Mouse (Mus musculus) mouse embryonic stem cell (cell line): Measurements from ENCODE around the gene Paxip1.

ENCODE experiments used
- in situ Hi-C, 2 experiments: fragments of 300-500 bp; cut with MboI; formaldehyde crosslinking; loops; 1 replicate in 1 of 2; 3 replicates in 1 of 2; pipeline ENCODE4 v1.14.3; 2019 to 2020; ENCODE audit warnings: low sequenced_read_pairs in 2 of 2, low pct_unique_long_range_greater_than_20kb in 1 of 2, mixed read lengths in 1 of 2; ENCODE audit not compliant: unreplicated experiment in 1 of 2

Paxip1 gene

DNA sequence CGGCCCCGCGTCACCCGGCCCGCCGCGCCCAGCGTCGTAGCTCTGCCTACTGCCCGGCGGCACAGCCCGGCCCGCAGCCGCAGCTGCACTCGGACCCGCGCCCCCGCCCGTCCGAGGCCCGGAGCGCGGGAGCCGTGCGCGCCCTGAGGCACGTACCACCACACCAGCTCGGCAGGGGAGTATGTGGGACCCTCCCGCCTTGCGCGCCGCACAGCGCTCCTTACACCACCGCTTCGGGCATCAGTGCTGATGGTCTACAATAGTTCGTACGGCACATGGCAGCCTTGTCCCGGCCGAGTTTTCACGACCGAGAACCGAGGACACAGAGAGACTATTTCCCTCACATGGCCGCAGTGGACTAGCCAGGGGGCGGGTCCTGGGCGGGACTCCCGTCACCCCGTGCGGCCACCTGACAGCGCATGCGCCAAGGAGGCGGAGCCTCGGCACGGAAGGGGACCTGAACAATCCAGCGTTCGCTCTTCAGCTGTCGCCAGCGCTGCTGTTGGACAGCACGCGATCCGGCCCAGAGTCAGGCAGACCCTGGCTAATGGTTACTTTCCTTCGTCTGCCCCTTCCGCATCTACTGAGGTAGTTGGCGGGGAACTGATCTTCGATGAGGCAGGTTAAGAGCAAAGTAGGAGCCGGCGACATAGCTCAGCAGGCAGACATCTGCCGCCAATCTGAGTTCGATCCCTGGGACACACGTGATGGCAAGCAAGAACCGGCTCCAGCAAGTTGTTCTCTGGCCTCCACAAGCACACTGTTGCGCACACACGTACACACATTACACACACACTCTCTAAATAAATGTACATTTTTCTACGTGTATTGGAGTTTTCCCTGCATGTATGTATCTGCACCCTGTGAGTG is at the start of gene Paxip1:
Gene Paxip1 (minus strand): TSS at position 389 of the 870 bp plus-strand sequence.
- in situ Hi-C loops = no loop called here

DNA sequence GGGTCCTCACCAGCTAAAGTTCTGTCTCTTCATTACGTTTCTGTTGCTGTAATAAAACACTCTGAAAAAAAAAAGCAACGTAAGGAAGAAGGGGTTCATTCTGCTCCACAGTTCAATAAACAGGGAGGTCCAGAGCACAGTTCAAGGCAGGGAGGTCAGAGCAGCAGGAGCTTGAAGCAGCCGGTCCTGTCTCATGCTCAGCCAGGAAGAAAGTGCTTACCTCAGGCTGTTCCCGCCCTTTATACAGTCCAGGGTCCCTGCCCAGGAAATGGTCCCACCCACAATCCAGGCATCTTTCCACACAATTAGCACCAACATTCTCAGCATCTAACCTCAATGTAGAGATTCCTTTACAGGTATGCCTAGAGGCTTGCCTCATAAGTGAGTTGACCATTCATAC is 46.6 kb upstream of the Paxip1 start:
- in situ Hi-C loops = no loop called here

DNA sequence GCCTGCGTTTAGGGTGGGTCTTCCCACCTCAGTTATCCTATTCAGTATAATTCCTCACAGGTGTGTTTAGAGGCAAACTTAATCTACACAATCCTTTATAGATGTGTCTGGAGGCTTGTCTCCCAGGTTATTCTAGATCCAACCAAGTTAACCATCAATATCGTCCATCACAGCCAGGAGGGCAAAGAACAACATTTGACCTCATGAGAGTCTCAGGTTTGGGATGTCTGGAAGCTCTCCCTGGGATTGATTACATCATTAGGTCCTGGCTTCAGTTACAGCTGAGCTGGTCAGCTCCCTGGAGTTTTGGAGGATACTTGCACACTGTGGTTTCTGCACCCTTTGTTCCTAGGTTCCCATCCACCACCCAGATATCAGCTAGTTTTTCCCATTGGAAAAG is 43.6 kb upstream of the Paxip1 start:
- in situ Hi-C loops = no loop called here

DNA sequence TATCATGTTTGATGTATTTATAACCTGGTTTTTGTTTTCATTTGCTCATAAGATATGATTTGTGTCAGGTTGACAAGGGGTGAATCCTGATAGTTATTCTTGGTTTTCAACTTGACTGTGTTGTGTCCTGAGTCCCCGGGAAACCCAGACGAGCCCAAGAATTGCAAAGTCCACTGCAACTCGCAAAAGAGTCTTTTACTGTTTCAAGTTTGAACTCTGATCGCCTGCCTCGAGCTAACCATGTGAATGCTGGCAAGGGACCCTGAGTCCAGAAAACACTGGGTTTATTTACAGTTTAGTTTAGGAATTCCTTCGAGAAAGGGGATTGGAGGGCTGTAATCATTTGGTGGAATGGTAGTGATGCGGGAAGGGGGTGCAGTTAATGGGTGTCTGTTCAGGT is 36.5 kb upstream of the Paxip1 start:
- in situ Hi-C loops = no loop called here

DNA sequence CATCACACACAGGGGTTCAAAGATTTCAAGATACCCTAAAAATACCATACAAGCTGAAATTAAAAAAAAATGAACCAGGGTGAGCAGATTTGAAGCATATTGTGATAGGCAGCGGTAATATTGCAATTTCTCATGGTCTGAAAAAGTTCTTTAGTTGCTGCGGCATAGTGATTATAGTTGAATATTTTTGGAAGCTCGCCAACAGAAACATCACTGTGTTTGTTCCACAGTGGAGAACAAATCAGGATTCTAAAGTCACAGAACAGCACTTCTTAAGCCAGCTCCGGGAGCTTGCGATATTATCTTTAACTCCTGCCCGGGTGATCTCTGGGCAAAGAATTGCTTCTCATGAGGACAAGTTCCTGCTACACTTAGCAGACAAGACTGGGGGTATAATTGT is 29.7 kb upstream of the Paxip1 start:
- in situ Hi-C loops = no loop called here

DNA sequence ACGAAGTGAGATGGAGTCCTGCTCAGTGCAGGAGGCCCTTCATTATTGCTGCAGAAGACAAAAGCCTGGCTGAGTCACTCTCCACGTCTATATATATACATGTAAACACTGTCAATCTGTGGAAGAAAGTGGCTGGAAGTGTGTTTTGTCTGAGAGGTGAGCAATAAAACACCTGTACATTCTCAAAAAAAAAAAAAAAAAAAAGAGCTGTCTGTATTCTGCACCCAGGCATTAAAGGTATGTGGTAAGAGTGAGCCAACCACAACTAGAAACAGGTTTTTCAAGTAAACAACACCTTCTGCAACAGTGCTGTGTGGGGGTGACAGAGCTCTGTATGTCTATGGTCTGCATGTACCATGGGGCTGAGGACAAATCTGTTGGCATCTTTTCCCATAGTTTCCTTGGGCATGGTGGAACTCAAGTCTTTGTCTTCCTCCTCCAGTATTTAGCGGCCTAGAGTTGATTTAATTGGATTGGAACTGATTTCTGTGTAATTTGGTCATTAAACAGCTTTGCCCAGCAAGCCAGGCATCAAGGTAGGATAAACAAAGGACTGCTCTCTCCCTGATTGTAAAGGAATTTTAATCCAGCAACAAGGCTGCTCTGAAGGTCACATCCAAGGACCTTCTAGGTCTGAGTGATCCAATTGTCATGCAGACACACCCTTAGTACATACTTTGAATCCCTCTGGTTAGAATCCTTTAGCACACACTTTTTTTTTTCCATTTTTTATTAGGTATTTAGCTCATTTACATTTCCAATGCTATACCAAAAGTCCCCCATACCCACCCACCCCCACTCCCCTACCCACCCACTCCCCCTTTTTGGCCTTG is 27.6 kb upstream of the Paxip1 start:
- in situ Hi-C loops = no loop called here

DNA sequence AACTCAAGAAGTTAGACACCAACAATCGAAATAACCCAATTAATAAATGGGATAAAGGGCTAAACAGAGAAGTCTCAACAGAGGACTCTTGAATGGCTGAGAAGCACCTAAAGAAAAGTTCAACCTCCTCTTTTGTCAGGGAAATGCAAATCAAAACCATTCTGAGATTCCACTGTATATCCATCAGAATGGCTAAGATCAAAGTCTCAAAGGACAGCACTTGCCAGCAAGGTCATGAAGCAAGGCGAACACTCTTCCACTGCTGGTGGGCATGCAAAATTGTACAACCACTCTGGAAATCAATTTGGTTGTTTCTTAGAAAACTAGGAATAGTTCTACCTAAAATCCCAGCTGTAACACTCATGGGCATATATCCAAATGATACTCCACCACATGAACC is 22.8 kb upstream of the Paxip1 start:
- in situ Hi-C loops = no loop called here

DNA sequence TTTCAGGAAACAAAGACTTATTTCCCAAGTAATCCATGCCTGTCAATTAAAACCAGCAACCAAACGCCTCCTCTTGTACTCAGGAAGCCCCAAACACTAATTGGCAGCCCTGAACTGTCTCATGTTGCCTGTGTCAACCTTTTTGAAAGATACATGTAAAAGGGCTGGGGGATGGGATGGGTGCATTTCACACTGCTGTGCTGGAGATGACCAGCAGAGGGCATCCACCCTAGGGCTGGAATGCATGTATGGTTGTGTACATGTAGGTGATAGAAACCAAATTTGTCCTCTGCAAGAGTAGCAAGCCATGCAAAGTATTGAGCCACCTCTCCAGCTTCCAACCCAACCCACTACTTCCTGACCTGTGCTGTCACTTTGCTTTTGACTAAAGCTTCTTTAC is 2.4 kb upstream of the Paxip1 start:
- in situ Hi-C loops = no loop called here

DNA sequence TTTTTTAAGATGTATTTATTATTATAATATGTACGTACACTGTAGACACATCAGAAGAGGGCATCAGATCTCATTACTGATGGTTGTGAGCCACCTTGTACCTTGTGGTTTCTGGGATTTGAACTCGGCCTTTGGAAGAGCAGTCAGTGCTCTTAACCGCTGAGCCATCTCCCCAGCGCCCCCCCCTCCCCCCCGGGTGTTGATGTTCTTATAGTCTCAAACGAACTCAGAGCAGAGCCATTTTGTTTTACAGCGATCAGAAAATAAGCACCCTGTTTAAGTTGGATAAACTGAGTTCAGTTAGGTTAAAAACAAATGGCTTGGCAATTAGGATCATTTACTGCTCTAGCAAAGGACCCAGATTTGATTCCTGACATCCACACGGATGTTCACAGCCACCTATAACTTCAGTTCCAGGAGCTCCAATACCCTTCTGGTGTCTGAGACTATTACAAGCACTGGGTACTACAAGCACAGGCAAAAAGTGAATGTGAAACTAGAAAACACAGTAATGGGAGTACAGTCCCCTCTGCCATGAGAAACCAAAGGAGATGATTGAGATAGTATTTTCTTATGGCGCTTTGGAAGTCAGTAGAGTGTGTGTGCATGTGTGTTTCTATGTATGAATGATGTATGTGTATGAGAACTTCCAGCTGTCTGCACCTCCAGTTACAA is 1.2 kb upstream of the Paxip1 start:
- in situ Hi-C loops = no loop called here

DNA sequence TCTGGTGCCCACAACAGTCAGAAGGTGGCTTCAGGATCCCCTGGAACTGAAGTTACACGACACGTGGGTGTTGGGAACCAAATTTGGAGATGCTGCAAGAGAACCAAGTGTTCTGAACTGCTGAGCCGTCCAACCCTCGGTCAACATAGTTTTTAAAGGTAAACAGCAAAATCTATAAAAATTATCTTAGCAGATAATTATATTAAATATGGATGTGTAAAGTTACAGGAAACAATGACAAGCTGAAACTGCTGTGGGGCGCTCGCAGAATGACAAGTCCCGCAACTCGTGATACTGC is 631 bp upstream of the Paxip1 start:
- in situ Hi-C loops = no loop called here

DNA sequence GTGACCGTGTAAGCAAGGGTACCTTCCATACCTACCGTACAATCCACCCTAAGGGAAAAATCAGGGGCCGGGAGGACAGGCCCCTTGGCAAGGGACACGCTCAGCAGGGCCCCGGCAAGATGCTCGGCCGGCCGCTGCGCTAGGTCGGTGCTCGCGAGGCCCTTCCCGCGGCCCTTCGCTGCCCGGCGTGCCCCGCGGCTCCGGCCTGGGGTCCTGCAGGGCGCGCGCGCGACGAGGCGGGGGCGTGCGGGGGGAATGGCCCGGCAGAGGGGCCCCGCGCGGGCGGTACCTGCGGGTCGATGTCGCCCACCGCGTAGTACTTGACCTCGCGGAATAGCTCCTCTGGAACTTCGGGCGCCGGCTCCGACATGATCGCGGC is 592 bp downstream of the Paxip1 start:
- in situ Hi-C loops = no loop called here

DNA sequence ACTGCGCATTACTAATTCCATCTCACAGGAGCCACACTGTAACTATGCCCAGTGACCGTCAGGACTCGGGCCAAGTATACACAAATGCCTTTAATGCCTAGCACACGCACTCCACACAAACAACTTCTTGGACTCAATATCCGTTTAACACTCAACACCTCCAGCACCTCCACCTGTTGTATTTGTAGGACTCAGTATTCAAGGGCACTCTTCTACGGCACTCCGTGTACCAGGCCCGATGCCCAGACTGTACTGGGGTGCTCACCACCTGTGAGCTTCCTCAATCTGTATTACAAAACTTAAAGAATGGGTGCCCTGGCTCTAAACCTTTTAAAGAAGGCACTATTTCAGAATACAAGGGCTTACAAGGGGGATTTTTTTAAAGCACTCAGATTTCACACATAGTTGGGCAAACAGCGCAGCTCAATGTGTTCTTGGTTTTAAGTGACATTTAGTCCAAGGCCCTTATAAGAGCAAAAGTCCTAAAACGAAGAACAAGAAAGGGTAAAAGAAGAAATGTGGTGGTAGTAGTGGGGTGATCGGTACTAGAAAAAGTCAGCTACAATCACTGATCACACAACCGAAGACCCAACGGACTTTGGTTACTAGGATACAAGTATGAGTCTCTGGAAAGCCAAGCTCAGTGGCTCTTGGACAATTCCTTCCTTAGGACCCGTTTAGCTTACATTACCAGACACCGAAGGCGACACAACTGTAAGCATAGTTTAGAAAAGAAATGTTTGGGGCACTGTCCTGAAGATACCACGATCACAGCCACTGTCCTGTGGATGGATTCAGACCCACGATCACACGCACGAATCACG is 1.2 kb downstream of the Paxip1 start:
- in situ Hi-C loops = no loop called here

DNA sequence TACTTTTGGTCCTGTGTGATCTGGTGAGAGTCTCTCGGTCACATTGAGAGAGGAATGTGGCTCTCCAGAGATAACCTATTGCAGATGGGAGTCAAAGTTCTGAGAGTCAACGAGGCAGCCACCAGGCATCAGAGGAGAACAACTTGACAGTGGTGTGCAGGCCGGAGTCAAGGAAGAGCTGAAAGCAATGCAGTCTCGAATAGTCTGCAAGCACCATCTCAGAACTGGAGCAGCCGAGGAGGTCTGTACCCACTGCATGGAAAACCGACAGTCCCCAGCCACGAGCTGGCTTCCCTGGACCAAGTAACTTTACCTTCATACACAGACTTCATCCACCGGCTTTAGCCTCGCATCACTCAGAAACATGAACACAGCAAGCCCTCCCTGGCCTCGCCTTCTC is 1.9 kb downstream of the Paxip1 start:
- in situ Hi-C loops = no loop called here

DNA sequence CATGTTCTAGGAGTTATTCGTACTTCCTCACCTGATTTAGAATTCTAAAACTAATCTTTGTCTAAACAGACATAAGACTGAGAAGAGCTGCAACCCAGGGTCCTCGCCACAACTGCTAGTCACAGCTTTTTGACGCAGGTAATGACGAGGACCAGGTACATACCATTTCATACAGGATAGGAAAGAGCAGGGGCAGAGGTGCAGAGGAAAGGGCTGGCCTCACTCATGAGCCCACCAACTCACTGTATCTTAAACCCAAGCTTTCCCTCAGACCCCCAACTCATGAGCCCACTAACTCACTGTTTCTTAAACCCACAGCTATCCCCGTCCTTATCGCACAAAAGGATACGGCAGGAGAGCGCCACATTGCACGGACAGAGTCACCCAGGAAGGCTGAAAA is 8.1 kb downstream of the Paxip1 start:
- in situ Hi-C loops = no loop called here

DNA sequence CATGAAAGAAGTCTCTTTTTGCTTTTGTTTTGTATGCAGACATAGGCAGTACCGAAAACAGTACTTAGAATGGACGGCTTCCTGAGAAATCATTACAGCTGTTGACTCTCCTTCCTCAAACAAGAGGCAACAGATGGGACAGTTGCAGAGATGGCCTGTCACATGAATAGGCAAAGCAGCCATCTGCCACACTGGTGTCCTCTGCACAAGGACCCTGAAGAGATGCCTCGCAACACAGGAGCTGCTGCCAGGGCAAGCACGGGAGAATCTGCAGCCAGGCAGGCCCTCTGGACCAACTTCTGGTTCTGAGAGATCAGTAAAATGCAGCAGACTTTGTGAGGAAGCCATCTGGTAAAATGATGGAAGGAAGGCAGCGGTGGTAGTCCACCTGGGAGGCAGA is 23.5 kb downstream of the Paxip1 start:
- in situ Hi-C loops = loop anchor here in 1 of 2 experiments (25.0 kb wide), 1 partner anchor 619 kb away; no protein-coding TSS in a partner anchor

DNA sequence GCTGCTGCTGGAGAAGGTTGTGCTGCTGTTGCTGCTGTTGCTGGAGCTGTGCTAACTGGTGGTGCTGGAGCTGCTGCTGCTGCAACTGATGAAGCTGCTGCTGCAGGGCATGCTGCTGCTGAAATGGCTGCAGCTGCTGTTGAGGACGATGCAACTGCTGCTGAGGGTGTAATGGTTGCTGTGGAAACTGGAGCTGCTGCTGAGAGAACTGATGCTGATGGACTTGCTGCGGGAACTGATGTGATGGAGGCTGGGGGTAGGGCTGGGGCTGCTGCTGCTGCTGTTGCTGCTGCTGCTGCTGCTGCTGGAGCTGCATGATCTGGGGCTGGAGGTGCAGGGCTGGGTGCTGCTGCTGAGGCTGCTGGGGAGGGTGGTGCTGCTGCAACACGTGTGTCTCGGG is 25.7 kb downstream of the Paxip1 start:
- in situ Hi-C loops = loop anchor here in 1 of 2 experiments (25.0 kb wide), 1 partner anchor 622 kb away; no protein-coding TSS in a partner anchor

DNA sequence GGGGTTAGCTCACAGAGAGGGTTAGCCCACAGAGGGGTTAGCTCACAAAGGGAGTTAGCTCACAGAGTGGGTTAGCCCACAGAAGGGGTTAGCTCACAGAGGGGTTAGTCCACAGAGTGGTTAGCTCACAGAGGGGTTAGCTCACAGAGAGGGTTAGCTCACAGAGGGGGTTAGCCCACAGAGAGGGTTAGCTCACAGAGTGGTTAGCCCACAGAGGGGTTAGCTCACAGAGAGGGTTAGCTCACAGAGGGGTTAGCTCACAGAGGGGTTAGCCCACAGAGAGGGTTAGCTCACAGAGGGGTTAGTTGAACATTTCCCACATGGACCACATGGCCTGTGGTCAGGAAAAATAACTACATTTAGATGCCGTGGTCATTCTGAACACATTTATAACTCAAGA is 46.5 kb downstream of the Paxip1 start:
- in situ Hi-C loops = loop anchor here (25.0 kb wide), 1 partner anchor 342 kb away; no protein-coding TSS in a partner anchor

DNA sequence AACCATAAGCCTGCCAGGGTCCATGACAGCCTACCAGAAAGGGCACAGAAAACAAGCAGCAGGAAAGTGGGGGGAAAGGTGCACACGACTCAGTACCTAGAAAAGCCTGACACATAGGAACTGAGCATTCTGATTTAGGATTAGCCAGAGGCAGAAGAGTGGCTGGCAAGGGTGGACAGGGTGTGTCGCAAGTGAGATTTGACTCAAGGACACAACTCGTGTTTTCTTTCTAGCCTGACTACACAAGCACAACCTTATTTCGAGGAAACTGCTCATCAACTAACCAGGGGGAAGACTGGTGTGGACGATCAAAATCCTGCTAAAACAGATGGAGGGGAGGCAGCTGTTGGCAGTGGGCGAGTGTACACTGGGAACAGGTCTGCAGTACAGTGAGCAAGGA is 52.3 kb downstream of the Paxip1 start:
- in situ Hi-C loops = loop anchor here (25.0 kb wide), 1 partner anchor 348 kb away; no protein-coding TSS in a partner anchor
